Mouse (Mus musculus): ENCODE measurements around the gene Mcm9.
"Not testable (repeated sequence)": the region's sequence is repeated elsewhere in the genome, so short reads cannot be mapped to it uniquely, and the experiment has no call there.

Mcm9 gene

GRCm38 (mm10) chr10:53495349-53495748, 134.9 kb downstream of the Mcm9 start:
- DNase-seq: not testable (repeated sequence)

GRCm38 (mm10) chr10:53493954-53494353, 136.3 kb downstream of the Mcm9 start:
- DNase-seq: no peak
